ENCODE assay signal across 28 mouse cellular contexts in genomic region chr11:80410377-80410776, GRCm38 (mm10). TPM values are rescaled to one million over a fixed set of nuclear protein-coding genes. Genes with fewer than 3 reads are reported as not detected.
DNase-seq lines count a peak whose midpoint lies in the region; ATAC-seq and TF ChIP-seq lines count a peak whose summit lies in the region.
"Had no signal": no experiment of that assay in that cellular context is flagged by ENCODE, and none has a peak within 500 bp of the region (broad histone marks: within the 10 kb centered on the region; RNA-seq: fewer than 3 reads in every experiment).

No protein-coding gene starts in this region.

- 49% methylated on average over 2 of the region's 2 CpGs for WGBS in liver, embryonic 16.5 days (ENCODE audit: insufficient replicate concordance)

- no peak overlapping the region for H3K4me2 ChIP-seq in liver, embryonic 16.5 days (ENCODE audit: low read depth, low read length)
- H3K4me2 ChIP-seq: embryonic facial prominence, embryonic 12.5 days; embryonic facial prominence, embryonic 15.5 days; forebrain, embryonic 12.5 days; forebrain, embryonic 15.5 days; heart, embryonic 12.5 days; heart, embryonic 15.5 days; hindbrain, embryonic 14.5 days had no signal

- H3K4me3 ChIP-seq in G1E (ENCODE audit: low read depth, low read length), result no peak overlapping the region
- H3K4me3 ChIP-seq in MEL (ENCODE audit: control insufficient read depth in 1 of 2, insufficient read depth in 1 of 2, low read depth in 2 of 2, low read length in 2 of 2), result no peak overlapping the region
- no peak overlapping the region for H3K4me3 ChIP-seq in liver, embryonic 16.5 days (ENCODE audit: low read depth, low read length)
- H3K4me3 ChIP-seq: embryonic facial prominence, embryonic 12.5 days; embryonic facial prominence, embryonic 15.5 days; erythroblast, embryonic 14.5 days; forebrain, embryonic 12.5 days; forebrain, embryonic 15.5 days; heart, embryonic 12.5 days; heart, embryonic 15.5 days had no signal

- TF ChIP-seq RAD21 in MEL (IDR thresholded peaks at IDR 0.05; ENCODE audit: low read depth, low read length), result no peak

- H3K79me2 ChIP-seq in MEL (ENCODE audit: control insufficient read depth, insufficient read depth, low read length, poor library complexity), result no peaks in the 10 kb centered on the region

- TF ChIP-seq EP300 in MEL (IDR thresholded peaks at IDR 0.05; ENCODE audit: low read depth in 1 of 2, low read length in 2 of 2), result peak; percentile 92 to 96

- H3K9me3 ChIP-seq in G1E (replicated peaks) (no peaks in the 10 kb centered on the region), MEL (replicated peaks; ENCODE audit: insufficient read depth, low read length) (no peaks in the 10 kb centered on the region)
- no peaks in the 10 kb centered on the region for H3K9me3 ChIP-seq in liver, embryonic 16.5 days (replicated peaks; ENCODE audit: control insufficient read depth, low read length)
- H3K9me3 ChIP-seq: embryonic facial prominence, embryonic 12.5 days; embryonic facial prominence, embryonic 15.5 days; forebrain, embryonic 12.5 days; forebrain, embryonic 15.5 days; heart, embryonic 12.5 days; heart, embryonic 15.5 days had no signal

- H3K9ac ChIP-seq in MEL (ENCODE audit: control insufficient read depth, low read depth, low read length, poor library complexity, severe bottlenecking), result no peak overlapping the region
- H3K9ac ChIP-seq in liver, embryonic 16.5 days (ENCODE audit: low read depth, low read length), result no peak overlapping the region
- H3K9ac ChIP-seq: embryonic facial prominence, embryonic 12.5 days; embryonic facial prominence, embryonic 15.5 days; forebrain, embryonic 12.5 days; forebrain, embryonic 15.5 days; heart, embryonic 12.5 days; heart, embryonic 15.5 days; hindbrain, embryonic 14.5 days had no signal

- DNase-seq in G1E (ENCODE audit: low spot score), result no peak
- peak; percentile 70 for DNase-seq in MEL (ENCODE audit: low read depth, low spot score)
- no peak for DNase-seq in gastrocnemius, postnatal 4 days (ENCODE audit: low spot score in 2 of 2)
- no peak for DNase-seq in heart, postnatal 14 days
- DNase-seq in cerebellum, postnatal 36 days, result no peak
- DNase-seq: adrenal gland, postnatal 10 days; adrenal gland, postnatal 36 days; cerebellum, adult 18-20 months; cerebellum, adult 9-10 months; cerebellum, postnatal 14 days; gastrocnemius, postnatal 10 days; gastrocnemius, postnatal 36 days; heart, adult 11 months; heart, postnatal 10 days; heart, postnatal 4 days had no signal

- H3K27me3 ChIP-seq in G1E (ENCODE audit: insufficient read depth, low read length) (no peaks in the 10 kb centered on the region), MEL (ENCODE audit: control insufficient read depth in 1 of 2, insufficient read depth in 2 of 2, low read length in 2 of 2) (no peaks in the 10 kb centered on the region)
- no peaks in the 10 kb centered on the region for H3K27me3 ChIP-seq in liver, embryonic 16.5 days (ENCODE audit: control insufficient read depth, insufficient read depth, low read depth, low read length)
- H3K27me3 ChIP-seq: embryonic facial prominence, embryonic 12.5 days; embryonic facial prominence, embryonic 15.5 days; forebrain, embryonic 12.5 days; forebrain, embryonic 15.5 days; heart, embryonic 12.5 days; heart, embryonic 15.5 days; Patski had no signal

- H3K36me3 ChIP-seq in G1E (replicated peaks) (peaks cover 57% of the 10 kb centered on the region), MEL (ENCODE audit: control insufficient read depth in 1 of 2, insufficient read depth in 2 of 2, low read length in 2 of 2) (peaks cover 27 to 48% of the 10 kb centered on the region in 2 experiments)
- peaks cover 28% of the 10 kb centered on the region for H3K36me3 ChIP-seq in liver, embryonic 16.5 days (ENCODE audit: control insufficient read depth, insufficient read depth)

- peak; percentile 92 for ATAC-seq in G1E (ENCODE audit: extremely low read depth, insufficient number of reproducible peaks, low FRiP score, poor library complexity, severe bottlenecking)
- ATAC-seq in liver, embryonic 16.5 days (ENCODE audit: low read depth), result peak; percentile 51; the same call in 1 of the 2 replicates
- ATAC-seq: CD4-positive, CD25-positive, alpha-beta regulatory T cell, adult 4 months; forebrain, embryonic 15.5 days; hindbrain, postnatal 0 days; inflammation-experienced regulatory T-cells, adult 6 months; Patski had no signal

- H3K27ac ChIP-seq in MEL (ENCODE audit: control insufficient read depth, low read depth, low read length), result peak overlapping the region; percentile 69
- H3K27ac ChIP-seq in liver, embryonic 16.5 days (ENCODE audit: low read length), result no peak overlapping the region
- H3K27ac ChIP-seq: embryonic facial prominence, embryonic 12.5 days; embryonic facial prominence, embryonic 15.5 days; forebrain, embryonic 12.5 days; forebrain, embryonic 15.5 days; heart, embryonic 15.5 days; hindbrain, embryonic 14.5 days; hindbrain, postnatal 0 days had no signal

- no peak for TF ChIP-seq POLR2A in MEL (IDR thresholded peaks at IDR 0.05; ENCODE audit: control insufficient read depth in 1 of 2, insufficient read depth in 1 of 2, low read depth in 1 of 2, low read length in 2 of 2, poor library complexity in 1 of 2)

- H3K4me1 ChIP-seq in G1E (ENCODE audit: insufficient read depth, low read depth, low read length), result peaks cover 38% of the 10 kb centered on the region
- H3K4me1 ChIP-seq in MEL (ENCODE audit: control insufficient read depth in 1 of 2, insufficient read depth in 2 of 2, low read length in 2 of 2), result peaks cover 14 to 22% of the 10 kb centered on the region in 2 experiments
- H3K4me1 ChIP-seq in liver, embryonic 16.5 days (ENCODE audit: control insufficient read depth, low read depth, low read length), result no peaks in the 10 kb centered on the region
- H3K4me1 ChIP-seq: embryonic facial prominence, embryonic 12.5 days; embryonic facial prominence, embryonic 15.5 days; forebrain, embryonic 12.5 days; forebrain, embryonic 15.5 days; heart, embryonic 12.5 days; heart, embryonic 15.5 days had no signal

- TF ChIP-seq CTCF in G1E (IDR thresholded peaks at IDR 0.05; ENCODE audit: low read depth, low read length), result no peak
- no peak for TF ChIP-seq CTCF in MEL (IDR thresholded peaks at IDR 0.05 in 2 of 3, conservative IDR thresholded peaks at IDR 0.05 in 1 of 3; ENCODE audit: control insufficient read depth in 1 of 3, insufficient read depth in 1 of 3, low read depth in 2 of 3, low read length in 3 of 3, poor library complexity in 1 of 3, severe bottlenecking in 1 of 3)

- intact Hi-C loops in heart, postnatal 14 days (cut with DNase I), result no loop called here

TF ChIP-seq in MEL, 35 proteins besides CTCF, POLR2A, EP300 and RAD21 (continues in another document):
- TF ChIP-seq POLR2AphosphoS5 (IDR thresholded peaks at IDR 0.05; ENCODE audit: borderline replicate concordance, low read depth, low read length) (no peak), MXI1 (IDR thresholded peaks at IDR 0.05; ENCODE audit: low read depth, low read length) (0 out of 2 replicates have a peak, but pooled peaks have one; percentile 47), BHLHE40 (IDR thresholded peaks at IDR 0.05; ENCODE audit: borderline replicate concordance, low read depth, low read length) (no peak), ZMIZ1 (IDR thresholded peaks at IDR 0.05; ENCODE audit: low read depth, low read length) (peak; percentile 56), ZC3H11A (IDR thresholded peaks at IDR 0.05; ENCODE audit: low read depth, low read length) (no peak), ZNF384 (IDR thresholded peaks at IDR 0.05; ENCODE audit: low read depth, low read length) (peak; percentile 58), USF1 (IDR thresholded peaks at IDR 0.05; ENCODE audit: low read depth, low read length) (no peak), ZKSCAN1 (IDR thresholded peaks at IDR 0.05; ENCODE audit: low read depth, low read length) (no peak), POLR2AphosphoS2 (IDR thresholded peaks at IDR 0.05; ENCODE audit: low read length) (peak; percentile 70), CHD2 (IDR thresholded peaks at IDR 0.05; ENCODE audit: low read length) (peak; percentile 57; the same call in 1 of the 2 replicates), MEF2A (IDR thresholded peaks at IDR 0.05; ENCODE audit: extremely low read depth, insufficient replicate concordance, low read depth, low read length, poor library complexity, severe bottlenecking) (0 out of 2 replicates have a peak, but pooled peaks have one; percentile 22), GABPA (IDR thresholded peaks at IDR 0.05; ENCODE audit: low read depth, low read length) (no peak), NRF1 (IDR thresholded peaks at IDR 0.05; ENCODE audit: insufficient read depth, low read depth, low read length, poor library complexity, severe bottlenecking) (0 out of 2 replicates have a peak, but pooled peaks have one; percentile 5)

RNA-seq across cellular contexts. Expression of gene Psmd11, which starts 18.0 kb away (rescaled TPM):
- total RNA-seq in G1E (2014; fragmentation: Nextera tagmentation) (185 and 186 TPM in 2 replicates), G1E (2017) (108 and 109 TPM in 2 replicates), MEL (2012; rRNA removed) (110 and 153 TPM in 2 replicates)
- polyA plus RNA-seq in G1E (2012) (43.6 and 50.1 TPM in 2 replicates), MEL (2012; ENCODE audit: insufficient read depth in 1 of 2, insufficient read length in 2 of 2, low read depth in 1 of 2, low replicate concordance in 2 of 2, missing spikeins in 1 of 2) (100 to 1,000 TPM; 184 to 324 TPM)
- polyA plus RNA-seq in liver, embryonic 16.5 days (2015; fragmentation: Nextera tagmentation; extraction: Ambion mirVana), result 141 and 153 TPM in 2 replicates
- total RNA-seq in gastrocnemius, postnatal 4 days (2021), result 100 to 1,000 TPM; 126 to 134 TPM
- total RNA-seq in heart, postnatal 14 days (2021), result 100 to 1,000 TPM; 102 to 103 TPM

RNA-seq across cellular contexts. Expression of gene Zfp207, which starts 27.3 kb away (rescaled TPM):
- total RNA-seq in G1E (2014; fragmentation: Nextera tagmentation) (549 and 561 TPM in 2 replicates), G1E (2017) (343 and 359 TPM in 2 replicates), MEL (2012; rRNA removed) (143 and 150 TPM in 2 replicates)
- polyA plus RNA-seq in G1E (2012) (15.2 and 55.8 TPM in 2 replicates), MEL (2012; ENCODE audit: insufficient read depth in 1 of 2, insufficient read length in 2 of 2, low read depth in 1 of 2, low replicate concordance in 2 of 2, missing spikeins in 1 of 2) (100 to 1,000 TPM; 186 to 347 TPM)
- polyA plus RNA-seq in liver, embryonic 16.5 days (2015; fragmentation: Nextera tagmentation; extraction: Ambion mirVana), result 81.5 and 87.4 TPM in 2 replicates
- 100 to 1,000 TPM; 111 to 146 TPM for total RNA-seq in gastrocnemius, postnatal 4 days (2021)
- total RNA-seq in heart, postnatal 14 days (2021), result 10 to 100 TPM; 85.8 to 99.0 TPM

RNA-seq across cellular contexts. Expression of gene 5730455P16Rik, which starts 32.5 kb away (rescaled TPM):
- total RNA-seq in G1E (2014; fragmentation: Nextera tagmentation), result 14.4 and 18.8 TPM in 2 replicates
- total RNA-seq in G1E (2017), result 13.9 and 14.6 TPM in 2 replicates
- polyA plus RNA-seq in G1E (2012), result 3.5 and 4.3 TPM in 2 replicates
- total RNA-seq in MEL (2012; rRNA removed), result 9.4 and 10.1 TPM in 2 replicates
- 1 to 10 TPM in 1 of 2 experiments, not detected in 1; 9.5 TPM for polyA plus RNA-seq in MEL (2012; ENCODE audit: insufficient read depth in 1 of 2, insufficient read length in 2 of 2, low read depth in 1 of 2, low replicate concordance in 2 of 2, missing spikeins in 1 of 2)
- 4.1 and 5.1 TPM in 2 replicates for polyA plus RNA-seq in liver, embryonic 16.5 days (2015; fragmentation: Nextera tagmentation; extraction: Ambion mirVana)
- total RNA-seq in gastrocnemius, postnatal 4 days (2021), result 10 to 100 TPM; 22.3 to 25.5 TPM
- 10 to 100 TPM; 19.2 to 19.3 TPM for total RNA-seq in heart, postnatal 14 days (2021)
